Mouse (Mus musculus) lung, embryonic 15.5 days (tissue): ENCODE data around the gene Gpd2. TPM values are rescaled to one million over a fixed set of nuclear protein-coding genes. Genes with fewer than 3 reads are reported as not detected.

Experiments used
- ATAC-seq: fragments of 200-750 bp; cut with Nextera tagmentation; 2 replicates; pipeline ENCODE4 v1.8.0; 2017; ENCODE audit warnings: moderate number of reproducible peaks, borderline replicate concordance; ENCODE audit not compliant: low FRiP score, low TSS enrichment; ENCODE audit errors: extremely low read depth
- H3K27ac ChIP-seq: fragments of 300-500 bp; sonication (generic); 2 replicates; pipeline ENCODE4 v1.5.1; 2015; ENCODE audit warnings: moderate library complexity, mild to moderate bottlenecking, inconsistent platforms
- H3K27me3 ChIP-seq: fragments of 300-500 bp; sonication (generic); 2 replicates; pipeline ENCODE4 v1.6.1; 2015; ENCODE audit warnings: inconsistent platforms
- H3K36me3 ChIP-seq: fragments of 300-500 bp; sonication (generic); 2 replicates; pipeline ENCODE4 v1.6.1; 2015; ENCODE audit warnings: inconsistent platforms
- H3K4me1 ChIP-seq: fragments of 300-500 bp; sonication (generic); 2 replicates; pipeline ENCODE4 v1.6.1; 2015; ENCODE audit warnings: inconsistent platforms
- H3K4me2 ChIP-seq: fragments of 300-500 bp; sonication (generic); 2 replicates; pipeline ENCODE4 v1.6.1; 2015; ENCODE audit warnings: inconsistent platforms, mild to moderate bottlenecking, moderate library complexity
- H3K4me3 ChIP-seq: fragments of 300-500 bp; sonication (generic); 2 replicates; pipeline ENCODE4 v1.5.1; 2015; ENCODE audit warnings: mild to moderate bottlenecking, inconsistent platforms
- H3K9ac ChIP-seq: fragments of 300-500 bp; sonication (generic); 2 replicates; pipeline ENCODE4 v1.6.1; 2015; ENCODE audit warnings: inconsistent platforms
- H3K9me3 ChIP-seq: fragments of 300-500 bp; sonication (generic); 2 replicates; pipeline ENCODE4 v1.6.1; 2016; ENCODE audit warnings: inconsistent platforms
- WGBS: fragments of 180-500 bp; shearing (Covaris S2); methylation state at CpG from one replicate; pipeline ENCODE4 v1.1.7; 2015; 5-methylcytosine and 5-hydroxymethylcytosine counted together
- polyA plus RNA-seq: library from polyadenylated mRNA; unstranded; fragments of >200 nt; fragmentation: Nextera tagmentation; extraction: Ambion mirVana; gene quantifications from 2 replicates; pipeline ENCODE4 v1.2.1, GENCODE M21; 2015

Gene Gpd2
- polyA plus RNA-seq, 1 experiment from 2014 or later = 16.9 TPM

GRCm38 (mm10) chr2:57269690-57270435 lies 32.4 kb downstream of the Gpd2 start:
- Histone ChIP-seq H3K36me3 (no peaks in the 10 kb centered on the region), H3K4me3 (no peak overlapping the region), H3K27me3 (no peaks in the 10 kb centered on the region), H3K4me2 (no peak overlapping the region), H3K9me3 (no peaks in the 10 kb centered on the region), H3K27ac (no peak overlapping the region), H3K4me1 (no peaks in the 10 kb centered on the region), H3K9ac (no peak overlapping the region)
- no peak for ATAC-seq
- WGBS = 61% methylated on average over 13 of the region's 13 CpGs

- ATAC-seq = no peak
- H3K36me3 ChIP-seq = no peaks in the 10 kb centered on the region
- no peak overlapping the region for H3K27ac ChIP-seq
- no peak overlapping the region for H3K4me3 ChIP-seq
- no peaks in the 10 kb centered on the region for H3K27me3 ChIP-seq
- no peak overlapping the region for H3K4me2 ChIP-seq
- H3K4me1 ChIP-seq = no peaks in the 10 kb centered on the region
- 79% methylated on average over 10 of the region's 10 CpGs for WGBS
- no peaks in the 10 kb centered on the region for H3K9me3 ChIP-seq
- no peak overlapping the region for H3K9ac ChIP-seq
Observed at GRCm38 (mm10) chr2:57280190-57280723, 42.8 kb downstream of the Gpd2 start.

GRCm38 (mm10) chr2:57283791-57284190 lies 46.4 kb downstream of the Gpd2 start:
- H3K36me3 ChIP-seq = no peaks in the 10 kb centered on the region
- WGBS = 92% methylated on average over 7 of the region's 7 CpGs

GRCm38 (mm10) chr2:57285197-57285596 lies 47.8 kb downstream of the Gpd2 start:
- Histone ChIP-seq H3K27ac (no peak overlapping the region), H3K9ac (no peak overlapping the region), H3K9me3 (no peaks in the 10 kb centered on the region), H3K4me3 (no peak overlapping the region), H3K27me3 (no peaks in the 10 kb centered on the region), H3K36me3 (no peaks in the 10 kb centered on the region), H3K4me2 (no peak overlapping the region), H3K4me1 (no peaks in the 10 kb centered on the region)
- ATAC-seq = no peak
- WGBS = 86% methylated on average over 4 of the region's 4 CpGs

More at GRCm38 (mm10) chr2:57283791-57284190, 46.4 kb downstream of the Gpd2 start:
- H3K4me2 ChIP-seq = no peak overlapping the region
- no peak overlapping the region for H3K4me3 ChIP-seq
- no peak overlapping the region for H3K9ac ChIP-seq
- H3K4me1 ChIP-seq = no peaks in the 10 kb centered on the region
- H3K27me3 ChIP-seq = no peaks in the 10 kb centered on the region
- H3K27ac ChIP-seq = no peak overlapping the region
- ATAC-seq = no peak
- H3K9me3 ChIP-seq = no peaks in the 10 kb centered on the region

GRCm38 (mm10) chr2:57287986-57288385 lies 50.6 kb downstream of the Gpd2 start:
- H3K27ac ChIP-seq = no peak overlapping the region
- no peak overlapping the region for H3K4me2 ChIP-seq
- no peak overlapping the region for H3K4me3 ChIP-seq
- H3K9ac ChIP-seq = no peak overlapping the region
- 89% methylated on average over 1 of the region's 1 CpGs for WGBS
- H3K27me3 ChIP-seq = no peaks in the 10 kb centered on the region
- no peak for ATAC-seq
- no peaks in the 10 kb centered on the region for H3K36me3 ChIP-seq
- no peaks in the 10 kb centered on the region for H3K9me3 ChIP-seq
- no peaks in the 10 kb centered on the region for H3K4me1 ChIP-seq

- 84% methylated on average over 2 of the region's 2 CpGs for WGBS
- Histone ChIP-seq H3K4me2 (no peak overlapping the region), H3K27ac (no peak overlapping the region), H3K4me3 (no peak overlapping the region), H3K9ac (no peak overlapping the region), H3K9me3 (no peaks in the 10 kb centered on the region), H3K4me1 (no peaks in the 10 kb centered on the region), H3K27me3 (no peaks in the 10 kb centered on the region), H3K36me3 (no peaks in the 10 kb centered on the region)
- no peak for ATAC-seq
Observed at GRCm38 (mm10) chr2:57293571-57293970, 56.1 kb downstream of the Gpd2 start.

- 71% methylated on average over 4 of the region's 4 CpGs for WGBS
- Histone ChIP-seq H3K9me3 (no peaks in the 10 kb centered on the region), H3K9ac (no peak overlapping the region), H3K4me1 (no peaks in the 10 kb centered on the region), H3K4me3 (no peak overlapping the region), H3K27me3 (no peaks in the 10 kb centered on the region), H3K27ac (no peak overlapping the region), H3K4me2 (no peak overlapping the region), H3K36me3 (no peaks in the 10 kb centered on the region)
- ATAC-seq = no peak
Observed at GRCm38 (mm10) chr2:57296069-57296468, 58.6 kb downstream of the Gpd2 start.

- no peaks in the 10 kb centered on the region for H3K27me3 ChIP-seq
- H3K9ac ChIP-seq = no peak overlapping the region
- H3K4me1 ChIP-seq = no peaks in the 10 kb centered on the region
- no peaks in the 10 kb centered on the region for H3K36me3 ChIP-seq
- 87% methylated on average over 4 of the region's 4 CpGs for WGBS
- H3K4me3 ChIP-seq = no peak overlapping the region
- H3K4me2 ChIP-seq = no peak overlapping the region
- no peak overlapping the region for H3K27ac ChIP-seq
- ATAC-seq = no peak
- no peaks in the 10 kb centered on the region for H3K9me3 ChIP-seq
Observed at GRCm38 (mm10) chr2:57297226-57297625, 59.8 kb downstream of the Gpd2 start.

GRCm38 (mm10) chr2:57301539-57301938 lies 64.1 kb downstream of the Gpd2 start:
- H3K9me3 ChIP-seq = no peaks in the 10 kb centered on the region
- no peaks in the 10 kb centered on the region for H3K4me1 ChIP-seq
- no peak for ATAC-seq
- H3K4me2 ChIP-seq = no peak overlapping the region
- H3K27ac ChIP-seq = no peak overlapping the region
- H3K4me3 ChIP-seq = no peak overlapping the region
- 36% methylated on average over 3 of the region's 3 CpGs for WGBS
- no peaks in the 10 kb centered on the region for H3K27me3 ChIP-seq
- no peak overlapping the region for H3K9ac ChIP-seq
- no peaks in the 10 kb centered on the region for H3K36me3 ChIP-seq

- Histone ChIP-seq H3K4me2 (no peak overlapping the region), H3K27ac (no peak overlapping the region), H3K9me3 (no peaks in the 10 kb centered on the region), H3K4me3 (no peak overlapping the region), H3K36me3 (no peaks in the 10 kb centered on the region), H3K4me1 (no peaks in the 10 kb centered on the region), H3K9ac (no peak overlapping the region), H3K27me3 (no peaks in the 10 kb centered on the region)
- ATAC-seq = no peak
- 90% methylated on average over 4 of the region's 4 CpGs for WGBS
Observed at GRCm38 (mm10) chr2:57304212-57304611, 66.8 kb downstream of the Gpd2 start.

- H3K9me3 ChIP-seq = no peaks in the 10 kb centered on the region
- no peak overlapping the region for H3K4me2 ChIP-seq
- ATAC-seq = no peak
- H3K4me3 ChIP-seq = no peak overlapping the region
- H3K4me1 ChIP-seq = no peaks in the 10 kb centered on the region
- H3K27ac ChIP-seq = no peak overlapping the region
- no peaks in the 10 kb centered on the region for H3K36me3 ChIP-seq
- no peak overlapping the region for H3K9ac ChIP-seq
- WGBS = 58% methylated on average over 7 of the region's 7 CpGs
- no peaks in the 10 kb centered on the region for H3K27me3 ChIP-seq
Observed at GRCm38 (mm10) chr2:57312268-57312797, 74.9 kb downstream of the Gpd2 start.

- H3K36me3 ChIP-seq = no peaks in the 10 kb centered on the region
- no peak overlapping the region for H3K27ac ChIP-seq
- no peaks in the 10 kb centered on the region for H3K27me3 ChIP-seq
- no peak overlapping the region for H3K9ac ChIP-seq
- H3K4me2 ChIP-seq = no peak overlapping the region
- H3K9me3 ChIP-seq = no peaks in the 10 kb centered on the region
- ATAC-seq = no peak
- H3K4me1 ChIP-seq = no peaks in the 10 kb centered on the region
- WGBS = 40% methylated on average over 2 of the region's 2 CpGs
- no peak overlapping the region for H3K4me3 ChIP-seq
Observed at GRCm38 (mm10) chr2:57316055-57316454, 78.6 kb downstream of the Gpd2 start.
